Mouse (Mus musculus): Measurements from ENCODE around the gene Malsu1. TPM values are rescaled to one million over a fixed set of nuclear protein-coding genes. Genes with fewer than 3 reads are reported as not detected.

The Malsu1 gene
- polyA plus RNA-seq, 1 experiment = 19.6 TPM

DNA sequence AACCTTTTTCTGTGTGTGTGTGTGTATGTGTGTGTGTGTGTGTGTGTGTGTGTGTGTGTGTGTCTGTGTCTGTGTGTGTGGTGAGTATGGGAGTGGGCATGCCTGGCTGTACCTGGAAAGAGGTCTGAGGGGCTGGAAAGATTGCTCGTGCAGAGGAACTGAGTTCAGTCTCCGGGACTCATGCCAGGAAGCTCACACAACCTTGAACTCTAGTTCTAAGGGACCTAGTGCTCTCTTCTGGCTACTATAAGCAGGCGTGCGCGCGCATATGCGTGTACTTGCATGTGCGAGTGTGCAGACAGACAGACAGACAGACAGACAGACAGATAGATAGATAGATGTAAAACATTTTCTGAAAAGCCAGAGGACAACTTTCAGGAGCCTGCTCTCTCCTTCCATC is 42.6 kb downstream of the Malsu1 start:
- no peak for TF ChIP-seq CEBPB (IDR thresholded peaks at IDR 0.05; ENCODE audit: insufficient read depth, poor library complexity, severe bottlenecking)

DNA sequence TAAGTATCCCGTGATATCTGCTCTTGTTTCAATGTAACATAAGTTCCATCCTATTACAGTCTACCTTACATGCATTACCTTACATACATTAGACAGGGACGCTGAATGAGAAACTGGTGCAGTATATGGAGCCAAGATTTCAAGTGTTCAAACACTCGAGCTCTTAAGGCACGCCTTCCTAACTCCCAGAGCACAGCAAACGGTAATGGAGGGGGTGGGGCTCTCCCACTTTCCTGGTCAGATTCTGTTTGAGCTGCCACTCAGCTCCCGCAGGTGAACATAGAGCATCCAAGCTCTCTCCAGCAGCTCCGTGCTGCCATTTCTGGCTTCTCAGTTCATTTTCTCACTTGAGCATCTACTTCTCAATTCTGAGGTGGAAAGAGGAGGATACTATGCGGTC is 44.9 kb downstream of the Malsu1 start:
- Histone ChIP-seq H3K36me3 (ENCODE audit: control insufficient read depth, insufficient read depth) (no peaks in the 10 kb centered on the region), H3ac (ENCODE audit: control insufficient read depth, insufficient read length) (no peak overlapping the region), H3K27me3 (ENCODE audit: control insufficient read depth, insufficient read depth, insufficient read length) (no peaks in the 10 kb centered on the region), H3K4me3 (no peak overlapping the region), H3K4me2 (ENCODE audit: low read depth) (no peak overlapping the region), H3K79me2 (ENCODE audit: control insufficient read depth, insufficient read depth) (no peaks in the 10 kb centered on the region)
- no peak for TF ChIP-seq MAX (IDR thresholded peaks at IDR 0.05; ENCODE audit: low read depth)
- TF ChIP-seq USF1 (IDR thresholded peaks at IDR 0.05; ENCODE audit: low read depth) = no peak
- no peak for TF ChIP-seq REST (IDR thresholded peaks at IDR 0.05; ENCODE audit: insufficient read depth, insufficient read length)
- no peak for TF ChIP-seq MYOD1 (IDR thresholded peaks at IDR 0.05; ENCODE audit: control insufficient read depth in 1 of 3, insufficient read length in 2 of 3, low read depth in 2 of 3)
- TF ChIP-seq POLR2A (IDR thresholded peaks at IDR 0.05; ENCODE audit: insufficient read length, low read depth) = no peak
- TF ChIP-seq TCF12 (IDR thresholded peaks at IDR 0.05; ENCODE audit: insufficient read depth, poor library complexity, severe bottlenecking) = no peak
- TF ChIP-seq TCF3 (IDR thresholded peaks at IDR 0.05; ENCODE audit: insufficient read length, low read depth) = no peak
- TF ChIP-seq SRF (IDR thresholded peaks at IDR 0.05; ENCODE audit: control insufficient read depth, insufficient read length, low read depth) = no peak
- no peak for TF ChIP-seq E2F4 (IDR thresholded peaks at IDR 0.05; ENCODE audit: insufficient read depth)
- TF ChIP-seq MYOG (IDR thresholded peaks at IDR 0.05; ENCODE audit: control insufficient read depth in 1 of 3, insufficient read depth in 1 of 3, insufficient read length in 2 of 3, low read depth in 2 of 3) = no peak
- TF ChIP-seq CEBPB (IDR thresholded peaks at IDR 0.05; ENCODE audit: insufficient read depth, poor library complexity, severe bottlenecking) = no peak
- TF ChIP-seq POLR2AphosphoS2 (IDR thresholded peaks at IDR 0.05; ENCODE audit: insufficient read length, low read depth) = no peak

More for the DNA sequence above, 42.6 kb downstream of the Malsu1 start:
- no peak overlapping the region for H3K4me3 ChIP-seq
- H3K79me2 ChIP-seq (ENCODE audit: control insufficient read depth, insufficient read depth) = no peaks in the 10 kb centered on the region
- no peaks in the 10 kb centered on the region for H3K27me3 ChIP-seq (ENCODE audit: control insufficient read depth, insufficient read depth, insufficient read length)
- no peak overlapping the region for H3ac ChIP-seq (ENCODE audit: control insufficient read depth, insufficient read length)
- no peak overlapping the region for H3K4me2 ChIP-seq (ENCODE audit: low read depth)
- no peaks in the 10 kb centered on the region for H3K36me3 ChIP-seq (ENCODE audit: control insufficient read depth, insufficient read depth)

DNA sequence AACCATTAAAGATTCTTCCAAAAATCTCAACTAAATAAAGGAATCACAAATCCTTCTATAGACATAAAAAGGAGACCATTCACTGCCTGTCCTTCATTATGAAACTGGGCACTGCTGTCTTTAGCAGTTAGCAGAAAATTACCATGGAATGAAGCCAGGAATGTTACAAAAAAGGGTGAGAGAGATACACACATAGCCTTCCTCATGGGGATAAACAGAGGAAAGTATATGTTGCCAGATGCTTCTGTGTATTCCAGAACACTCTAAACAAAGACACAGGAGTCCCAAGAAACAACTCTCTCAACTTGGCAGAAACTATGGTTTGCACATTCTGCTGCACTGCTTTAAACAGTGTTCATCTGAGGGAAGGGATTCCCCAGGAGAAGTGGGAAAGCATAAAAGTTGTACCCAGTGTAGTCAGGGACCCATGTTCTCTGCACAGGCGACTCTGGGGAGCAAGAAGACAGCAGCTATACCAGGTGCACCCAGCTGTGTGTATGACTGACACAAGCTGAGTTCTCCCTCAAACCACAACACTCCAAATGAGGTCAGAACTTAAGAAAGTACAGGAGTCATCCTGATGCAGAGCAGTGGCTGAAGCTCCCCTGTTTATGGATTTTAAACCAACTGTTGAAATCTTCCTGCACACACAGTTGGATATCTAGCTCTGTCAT is 46.0 kb downstream of the Malsu1 start:
- no peak overlapping the region for H3ac ChIP-seq (ENCODE audit: control insufficient read depth, insufficient read length)
- TF ChIP-seq MYOG (IDR thresholded peaks at IDR 0.05; ENCODE audit: control insufficient read depth in 1 of 3, insufficient read depth in 1 of 3, insufficient read length in 2 of 3, low read depth in 2 of 3) (no peak), E2F4 (IDR thresholded peaks at IDR 0.05; ENCODE audit: insufficient read depth) (no peak), POLR2AphosphoS2 (IDR thresholded peaks at IDR 0.05; ENCODE audit: insufficient read length, low read depth) (no peak), USF1 (IDR thresholded peaks at IDR 0.05; ENCODE audit: low read depth) (no peak), MAX (IDR thresholded peaks at IDR 0.05; ENCODE audit: low read depth) (no peak)
- H3K79me2 ChIP-seq (ENCODE audit: control insufficient read depth, insufficient read depth) = no peaks in the 10 kb centered on the region
- H3K4me3 ChIP-seq = no peak overlapping the region
- no peaks in the 10 kb centered on the region for H3K27me3 ChIP-seq (ENCODE audit: control insufficient read depth, insufficient read depth, insufficient read length)
- no peaks in the 10 kb centered on the region for H3K36me3 ChIP-seq (ENCODE audit: control insufficient read depth, insufficient read depth)
- H3K4me2 ChIP-seq (ENCODE audit: low read depth) = no peak overlapping the region

DNA sequence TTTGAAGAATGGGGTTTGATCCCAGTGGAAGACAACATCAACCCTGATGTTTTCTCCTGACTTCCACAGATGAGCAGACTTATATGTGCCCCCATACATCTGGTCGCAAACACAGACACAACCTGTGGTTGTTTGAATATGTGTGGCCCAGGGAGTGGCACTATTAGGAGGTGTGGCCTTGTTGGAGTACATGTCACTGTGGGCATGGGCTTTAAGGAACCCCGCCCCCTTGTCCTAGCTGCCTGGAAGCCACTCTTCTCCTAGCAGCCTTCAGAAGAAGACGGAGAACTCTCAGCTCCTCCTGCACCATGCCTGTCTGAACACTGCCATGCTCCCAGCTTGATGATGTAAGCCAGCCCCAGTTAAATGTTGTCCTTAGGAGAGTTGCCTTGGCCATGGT is 46.8 kb downstream of the Malsu1 start:
- Histone ChIP-seq H3K36me3 (ENCODE audit: control insufficient read depth, insufficient read depth) (no peaks in the 10 kb centered on the region), H3ac (ENCODE audit: control insufficient read depth, insufficient read length) (no peak overlapping the region), H3K27me3 (ENCODE audit: control insufficient read depth, insufficient read depth, insufficient read length) (no peaks in the 10 kb centered on the region), H3K79me2 (ENCODE audit: control insufficient read depth, insufficient read depth) (no peaks in the 10 kb centered on the region), H3K4me3 (no peak overlapping the region), H3K4me2 (ENCODE audit: low read depth) (no peak overlapping the region)
- TF ChIP-seq USF1 (IDR thresholded peaks at IDR 0.05; ENCODE audit: low read depth) (no peak), SRF (IDR thresholded peaks at IDR 0.05; ENCODE audit: control insufficient read depth, insufficient read length, low read depth) (no peak), MAX (IDR thresholded peaks at IDR 0.05; ENCODE audit: low read depth) (no peak)

DNA sequence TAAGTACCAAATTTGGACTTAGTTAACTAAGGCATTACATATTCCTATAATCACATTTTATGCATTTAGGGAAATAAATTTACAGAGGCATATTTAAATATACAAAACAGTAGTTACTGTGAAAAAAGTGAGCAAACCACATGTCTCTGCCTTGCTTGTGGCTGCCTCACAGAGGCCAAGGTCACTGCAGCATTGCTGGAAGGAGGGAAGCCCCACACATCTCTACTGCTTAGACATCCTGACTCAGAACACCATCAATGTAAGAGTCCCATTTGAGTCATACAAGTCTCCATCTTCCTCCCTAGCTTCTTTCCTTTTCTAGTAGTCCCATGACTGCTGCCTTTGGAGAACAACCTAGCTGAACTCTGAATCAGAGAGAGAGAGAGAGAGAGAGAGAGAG is 56.7 kb downstream of the Malsu1 start:
- Histone ChIP-seq H3K4me3 (no peak overlapping the region), H3K36me3 (ENCODE audit: control insufficient read depth, insufficient read depth) (no peaks in the 10 kb centered on the region), H3K79me2 (ENCODE audit: control insufficient read depth, insufficient read depth) (no peaks in the 10 kb centered on the region), H3K27me3 (ENCODE audit: control insufficient read depth, insufficient read depth, insufficient read length) (peaks cover 19% of the 10 kb centered on the region), H3ac (ENCODE audit: control insufficient read depth, insufficient read length) (no peak overlapping the region), H3K4me2 (ENCODE audit: low read depth) (no peak overlapping the region)
- TF ChIP-seq E2F4 (IDR thresholded peaks at IDR 0.05; ENCODE audit: insufficient read depth) (no peak), MYOD1 (IDR thresholded peaks at IDR 0.05; ENCODE audit: control insufficient read depth in 1 of 3, insufficient read length in 2 of 3, low read depth in 2 of 3) (no peak), POLR2A (IDR thresholded peaks at IDR 0.05; ENCODE audit: insufficient read length, low read depth) (no peak), SRF (IDR thresholded peaks at IDR 0.05; ENCODE audit: control insufficient read depth, insufficient read length, low read depth) (no peak), MYOG (IDR thresholded peaks at IDR 0.05; ENCODE audit: control insufficient read depth in 1 of 3, insufficient read depth in 1 of 3, insufficient read length in 2 of 3, low read depth in 2 of 3) (no peak), MAX (IDR thresholded peaks at IDR 0.05; ENCODE audit: low read depth) (no peak), TCF12 (IDR thresholded peaks at IDR 0.05; ENCODE audit: insufficient read depth, poor library complexity, severe bottlenecking) (no peak), POLR2AphosphoS2 (IDR thresholded peaks at IDR 0.05; ENCODE audit: insufficient read length, low read depth) (no peak)

All from myocyte (in vitro differentiated cells).